Mouse (Mus musculus): ENCODE data around the gene Car11.
A peak's percentile ranks its signal among the peaks of the same experiment; 100 is the strongest.

Gene Car11

GRCm38 (mm10) chr7:45711316-45712021, 11.8 kb downstream of the Car11 start:
- DNase-seq (ENCODE audit: low spot score) = no peak

- no peak for DNase-seq (ENCODE audit: low spot score)
Measured at GRCm38 (mm10) chr7:45712022-45712757, 12.5 kb downstream of the Car11 start.

GRCm38 (mm10) chr7:45713396-45713795, 13.8 kb downstream of the Car11 start:
- no peak for DNase-seq (ENCODE audit: low spot score)

GRCm38 (mm10) chr7:45713881-45714520, 14.4 kb downstream of the Car11 start:
- no peak for DNase-seq (ENCODE audit: low spot score)

GRCm38 (mm10) chr7:45714630-45715089, 15.0 kb downstream of the Car11 start:
- no peak for DNase-seq (ENCODE audit: low spot score)

GRCm38 (mm10) chr7:45715090-45715708, 15.6 kb downstream of the Car11 start, which contains the start of gene Rpl18:
Rpl18 (plus strand) TSS chr7:45715457.
- DNase-seq (ENCODE audit: low spot score) = peak; percentile 92

- DNase-seq (ENCODE audit: low spot score) = no peak
Measured at GRCm38 (mm10) chr7:45715741-45716459, 16.3 kb downstream of the Car11 start.

- no peak for DNase-seq (ENCODE audit: low spot score)
Measured at GRCm38 (mm10) chr7:45716460-45716857, 16.8 kb downstream of the Car11 start.

GRCm38 (mm10) chr7:45716952-45717917, 17.6 kb downstream of the Car11 start:
- no peak for DNase-seq (ENCODE audit: low spot score)

GRCm38 (mm10) chr7:45717918-45718297, 18.3 kb downstream of the Car11 start, which contains the start of gene Sphk2:
Sphk2 (minus strand) TSS chr7:45718002.
- peak; percentile 99 for DNase-seq (ENCODE audit: low spot score)

- no peak for DNase-seq (ENCODE audit: low spot score)
Measured at GRCm38 (mm10) chr7:45718331-45718730, 18.7 kb downstream of the Car11 start.

GRCm38 (mm10) chr7:45719180-45719579, 19.5 kb downstream of the Car11 start:
- DNase-seq (ENCODE audit: low spot score) = no peak

- DNase-seq (ENCODE audit: low spot score) = no peak
Measured at GRCm38 (mm10) chr7:45719738-45720412, 20.2 kb downstream of the Car11 start.

GRCm38 (mm10) chr7:45720413-45721233, 21.0 kb downstream of the Car11 start, which contains the start of gene Fam83e:
Fam83e (plus strand) TSS chr7:45721212.
- no peak for DNase-seq (ENCODE audit: low spot score)

GRCm38 (mm10) chr7:45721234-45721571, 21.6 kb downstream of the Car11 start:
- no peak for DNase-seq (ENCODE audit: low spot score)

GRCm38 (mm10) chr7:45721642-45722347, 22.2 kb downstream of the Car11 start:
- no peak for DNase-seq (ENCODE audit: low spot score)

- DNase-seq (ENCODE audit: low spot score) = no peak
Measured at GRCm38 (mm10) chr7:45722348-45722713, 22.7 kb downstream of the Car11 start.

GRCm38 (mm10) chr7:45723301-45723700, 23.7 kb downstream of the Car11 start:
- DNase-seq (ENCODE audit: low spot score) = no peak

Data from ovary, postnatal 10 days (tissue).